Mouse (Mus musculus): Measurements from ENCODE around the gene Sez6l2. TPM values are rescaled to one million over a fixed set of nuclear protein-coding genes. Genes with fewer than 3 reads are reported as not detected.
A peak's percentile ranks its signal among the peaks of the same experiment; 100 is the strongest.
"Not testable (repeated sequence)": the region's sequence is repeated elsewhere in the genome, so short reads cannot be mapped to it uniquely, and the experiment has no call there.

Sez6l2 gene
- 1 to 10 TPM; 2.6 to 7.2 (median 6.4) TPM for total RNA-seq (2022)

- peak; percentile 77 for DNase-seq (ENCODE audit: low spot score)
Observed at GRCm38 (mm10) chr7:126949793-126950646, at the start of gene Sez6l2. Gene Sez6l2, plus strand, starts transcription at chr7:126950563.

GRCm38 (mm10) chr7:126905590-126905989 lies 44.8 kb upstream of the Sez6l2 start:
- no peak for DNase-seq (ENCODE audit: low spot score)

DNA sequence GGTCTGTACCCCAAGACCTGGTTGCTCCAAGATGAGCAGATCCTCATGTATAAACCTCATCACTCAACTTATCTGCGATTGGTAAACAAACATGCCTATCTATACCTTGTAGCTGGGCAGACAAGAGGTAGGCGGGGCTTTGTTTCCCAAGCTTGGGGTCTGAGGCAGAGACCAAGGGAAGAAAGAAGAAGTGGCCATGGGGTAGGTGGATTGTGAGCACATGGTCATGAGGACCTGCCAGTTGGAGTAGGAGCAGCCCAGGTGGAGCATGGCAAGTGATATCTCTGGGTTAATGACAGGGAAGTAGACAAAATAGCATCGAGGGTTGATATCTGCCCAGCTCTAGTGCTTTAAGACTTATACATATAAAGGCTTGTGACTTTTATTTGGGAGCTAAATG lies 35.5 kb upstream of the Sez6l2 start:
- no peak for DNase-seq (ENCODE audit: low spot score)

GRCm38 (mm10) chr7:126918356-126918755 lies 32.0 kb upstream of the Sez6l2 start:
- DNase-seq (ENCODE audit: low spot score) = not testable (repeated sequence)

DNA sequence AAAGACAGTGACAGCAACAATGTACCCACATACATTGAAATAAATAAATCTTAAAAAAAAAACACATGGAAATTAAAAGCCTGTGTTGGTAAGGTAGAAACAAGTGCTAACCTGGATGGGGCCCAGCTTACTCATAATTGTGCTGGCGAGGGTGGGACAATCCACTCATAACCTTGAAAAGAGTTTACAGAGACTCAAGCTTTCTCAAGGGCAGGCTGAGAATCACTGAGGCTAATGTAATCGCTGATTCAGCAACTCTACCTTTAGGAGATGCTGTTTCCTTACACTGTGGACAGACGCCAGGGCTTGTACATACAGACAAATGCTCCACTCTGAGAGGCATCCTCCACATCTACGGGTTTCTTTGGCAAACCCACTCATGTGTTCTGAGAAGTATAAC lies 30.4 kb upstream of the Sez6l2 start:
- DNase-seq (ENCODE audit: low spot score) = no peak

- no peak for DNase-seq (ENCODE audit: low spot score)
Observed at GRCm38 (mm10) chr7:126921563-126921962, 28.8 kb upstream of the Sez6l2 start.

- peak; percentile 63 for DNase-seq (ENCODE audit: low spot score)
Observed at GRCm38 (mm10) chr7:126922624-126923060, 27.7 kb upstream of the Sez6l2 start, which contains the start of gene Tmem219. Gene Tmem219, minus strand, starts transcription at chr7:126922917.

DNA sequence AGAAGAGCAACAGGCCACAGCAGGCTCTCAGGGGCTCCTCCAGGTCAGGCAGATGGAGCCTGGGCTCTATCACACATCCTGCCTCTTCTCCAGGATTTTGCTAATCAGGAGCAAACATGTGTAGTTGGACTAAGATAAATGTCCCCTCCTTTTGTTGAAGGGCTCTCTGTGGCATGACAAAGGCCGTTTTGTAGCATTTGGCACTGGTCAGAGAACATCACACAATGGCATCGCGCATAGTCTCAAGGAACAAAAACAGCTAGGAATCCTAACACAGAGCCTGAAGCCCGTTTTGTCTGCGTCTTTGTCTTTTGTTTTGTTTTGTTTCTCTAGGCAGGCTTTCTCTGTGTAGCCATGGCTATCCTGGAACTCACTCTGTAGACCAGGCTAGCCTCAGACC lies 26.4 kb upstream of the Sez6l2 start:
- DNase-seq (ENCODE audit: low spot score) = no peak

- no peak for DNase-seq (ENCODE audit: low spot score)
Observed at GRCm38 (mm10) chr7:126926299-126926698, 24.1 kb upstream of the Sez6l2 start.

DNA sequence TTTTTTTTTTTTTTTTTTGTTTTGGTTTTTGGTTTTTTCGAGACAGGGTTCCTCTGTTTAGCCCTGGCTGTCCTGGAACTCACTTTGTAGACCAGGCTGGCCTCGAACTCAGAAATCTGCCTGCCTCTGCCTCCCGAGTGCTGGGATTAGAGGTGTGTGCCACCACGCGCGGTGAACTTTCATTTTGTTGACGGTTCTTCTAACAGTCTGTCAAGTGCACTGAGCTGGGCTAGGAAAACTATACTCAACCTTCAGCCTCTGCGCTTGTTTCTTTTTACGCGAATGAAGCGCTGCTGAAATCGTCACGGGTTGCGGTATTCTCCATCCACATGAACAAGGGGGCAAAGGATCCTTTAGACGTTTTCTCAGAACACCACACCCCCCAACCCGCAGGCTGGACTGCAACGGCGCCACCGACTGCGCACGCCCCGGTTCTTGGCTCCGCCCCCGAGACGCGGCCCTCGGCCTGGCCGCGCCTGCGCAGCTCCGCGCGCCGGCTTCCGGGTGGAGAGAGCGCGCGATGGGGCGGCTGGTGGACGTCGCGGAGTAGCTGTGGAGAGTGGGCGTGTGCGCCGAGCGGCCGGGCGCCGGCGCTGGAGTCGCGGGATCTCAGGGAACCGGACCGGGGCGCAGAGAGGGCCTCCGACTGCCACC lies 21.9 kb upstream of the Sez6l2 start, which contains the start of gene Kctd13:
TSS of gene Kctd13 (plus strand) at position 496 of the 654 bp plus-strand sequence.
- peak; percentile 91 for DNase-seq (ENCODE audit: low spot score)

GRCm38 (mm10) chr7:126929046-126929445 lies 21.3 kb upstream of the Sez6l2 start:
- no peak for DNase-seq (ENCODE audit: low spot score)

- no peak for DNase-seq (ENCODE audit: low spot score)
Observed at GRCm38 (mm10) chr7:126932652-126933051, 17.7 kb upstream of the Sez6l2 start.

DNA sequence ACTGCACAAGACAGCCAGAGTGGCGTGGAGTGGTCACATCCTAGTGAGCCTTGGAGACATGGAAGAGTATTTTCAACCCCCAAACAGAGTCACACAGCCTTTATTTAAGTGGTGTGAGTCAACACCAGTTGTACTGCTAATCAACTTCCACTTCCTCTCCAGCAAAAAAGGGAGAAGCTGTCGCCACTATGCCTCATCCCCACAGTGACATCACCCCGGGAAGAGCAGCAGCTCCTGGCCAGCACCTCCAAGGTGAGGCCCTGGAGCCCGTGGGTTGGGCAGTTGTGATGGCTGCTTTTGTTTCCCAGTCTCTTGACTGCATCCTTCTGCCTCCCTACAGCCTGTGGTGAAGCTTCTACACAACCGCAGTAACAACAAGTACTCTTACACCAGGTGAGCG lies 9.2 kb upstream of the Sez6l2 start:
- DNase-seq (ENCODE audit: low spot score) = no peak

GRCm38 (mm10) chr7:126941801-126942200 lies 8.6 kb upstream of the Sez6l2 start:
- no peak for DNase-seq (ENCODE audit: low spot score)

- DNase-seq (ENCODE audit: low spot score) = no peak
Observed at GRCm38 (mm10) chr7:126946530-126946929, 3.8 kb upstream of the Sez6l2 start.

GRCm38 (mm10) chr7:126948626-126949025 lies 1.7 kb upstream of the Sez6l2 start:
- DNase-seq (ENCODE audit: low spot score) = no peak

DNA sequence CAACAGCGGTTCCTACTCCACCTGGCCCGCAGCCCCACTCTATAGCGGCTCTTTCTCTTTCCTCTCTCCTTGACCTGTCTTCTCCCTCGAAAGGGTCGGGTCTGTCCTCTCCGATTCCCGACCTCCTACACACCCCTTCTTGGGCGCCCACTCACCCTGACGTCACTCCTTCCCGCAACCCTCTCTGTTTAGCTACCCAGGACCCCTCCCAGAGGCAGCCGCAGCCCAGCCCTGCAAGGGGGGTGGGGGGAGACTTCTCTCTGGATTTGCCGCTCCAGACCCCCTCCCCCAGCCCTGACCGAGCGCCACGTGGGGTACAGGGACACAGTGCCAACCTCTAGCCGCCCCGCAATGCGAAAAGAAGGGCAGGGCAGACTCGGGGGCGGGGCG lies 965 bp upstream of the Sez6l2 start, which contains the start of gene Asphd1:
TSS of gene Asphd1 (minus strand) at position 180 of the 390 bp plus-strand sequence.
- peak; percentile 6 for DNase-seq (ENCODE audit: low spot score)

DNA sequence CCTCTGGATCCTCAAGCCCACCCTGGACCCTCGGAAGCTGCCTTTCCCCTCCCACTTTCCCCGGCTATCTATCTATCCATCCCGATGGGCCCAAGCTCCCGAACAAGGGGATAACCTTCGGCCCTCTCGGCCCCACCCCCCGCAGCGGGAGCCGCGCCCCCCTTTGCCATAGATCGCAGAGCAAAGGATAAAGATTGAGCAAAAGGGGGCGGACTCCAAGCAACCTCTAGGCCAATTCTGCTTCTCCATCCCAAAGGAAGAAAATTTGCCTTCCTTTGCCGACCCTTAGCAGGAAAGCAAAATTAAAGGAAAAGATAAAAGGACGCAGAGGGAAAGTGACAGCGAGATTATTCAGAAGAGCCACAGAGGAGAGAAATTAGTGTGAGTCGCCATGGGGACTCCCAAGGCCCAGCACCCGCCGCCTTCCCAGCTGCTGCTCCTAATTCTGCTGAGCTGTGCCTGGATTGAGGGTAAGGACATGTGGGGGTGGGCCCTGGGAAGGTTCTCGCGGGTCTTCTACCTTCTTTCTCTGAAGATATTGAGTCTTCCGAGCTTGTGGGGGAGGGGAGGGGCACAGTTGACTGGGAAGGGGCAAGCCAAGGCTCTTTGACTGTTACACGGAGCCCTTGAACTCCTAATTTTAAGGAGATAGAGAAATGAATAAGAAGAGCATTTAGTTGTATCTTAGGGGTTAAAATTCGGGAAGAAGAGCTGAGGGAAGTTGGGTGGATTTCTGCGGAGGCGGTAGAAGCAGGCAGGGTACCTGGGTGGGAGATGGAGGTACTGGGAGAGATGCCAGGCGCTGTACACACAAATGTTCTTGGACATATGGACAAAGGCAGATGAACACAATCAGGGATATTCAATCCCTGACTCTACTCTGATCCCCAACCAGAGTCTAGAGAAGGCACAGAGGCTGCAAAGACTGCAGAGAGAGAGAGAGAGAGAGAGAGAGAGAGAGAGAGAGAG lies 568 bp downstream of the Sez6l2 start:
- no peak for DNase-seq (ENCODE audit: low spot score)

DNA sequence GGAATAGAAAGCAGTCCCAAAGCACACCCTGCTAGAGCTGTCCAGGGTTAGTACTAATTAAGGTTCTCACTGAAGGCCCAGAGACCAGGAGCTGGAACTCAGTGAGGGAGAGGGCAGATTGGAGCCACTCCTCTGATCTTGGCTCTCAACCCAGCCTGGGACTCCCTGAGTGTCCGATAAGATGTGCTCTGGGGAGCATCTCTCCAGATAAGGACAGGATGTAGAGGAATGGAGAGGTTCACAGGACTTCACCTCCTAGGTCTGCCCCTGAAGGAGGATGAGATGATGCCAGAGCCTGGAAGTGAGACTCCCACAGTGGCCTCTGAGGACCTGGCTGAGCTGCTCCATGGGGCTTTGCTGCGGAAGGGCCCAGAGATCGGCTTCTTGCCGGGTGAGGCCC lies 1.4 kb downstream of the Sez6l2 start:
- DNase-seq (ENCODE audit: low spot score) = no peak

GRCm38 (mm10) chr7:126952646-126953045 lies 2.3 kb downstream of the Sez6l2 start:
- DNase-seq (ENCODE audit: low spot score) = no peak

- DNase-seq (ENCODE audit: low spot score) = no peak
Observed at GRCm38 (mm10) chr7:126955125-126955524, 4.8 kb downstream of the Sez6l2 start.
